Mouse (Mus musculus) natural killer cell, adult 2 months (primary cell): ENCODE results near the gene Plin3.

ENCODE experiments used
- DNase-seq, 2 experiments: peaks; one replicate each; pipeline ENCODE4 v3.0.0; 2022; ENCODE audit warnings: low spot score in 2 of 2

Gene Plin3

GRCm38 (mm10) chr17:56292531-56293222, at the start of gene Plin3:
TSS of gene Plin3 (minus strand) at chr17:56292873.
- no peak for DNase-seq

- DNase-seq = no peak
Measured at GRCm38 (mm10) chr17:56340717-56341116, 48.0 kb upstream of the Plin3 start.

- DNase-seq = peak; percentile 30 to 72
Measured at GRCm38 (mm10) chr17:56338909-56339308, 46.2 kb upstream of the Plin3 start.

GRCm38 (mm10) chr17:56337791-56338190, 45.1 kb upstream of the Plin3 start:
- no peak for DNase-seq

GRCm38 (mm10) chr17:56337190-56337589, 44.5 kb upstream of the Plin3 start:
- peak; percentile 30 to 65 for DNase-seq

GRCm38 (mm10) chr17:56332987-56333386, 40.3 kb upstream of the Plin3 start:
- DNase-seq = no peak

- no peak for DNase-seq
Measured at GRCm38 (mm10) chr17:56331256-56331655, 38.6 kb upstream of the Plin3 start.

GRCm38 (mm10) chr17:56330345-56330744, 37.7 kb upstream of the Plin3 start:
- DNase-seq = peak in 1 of 2 experiments; percentile 18

GRCm38 (mm10) chr17:56329267-56329666, 36.6 kb upstream of the Plin3 start:
- no peak for DNase-seq

- no peak for DNase-seq
Measured at GRCm38 (mm10) chr17:56326153-56327147, 33.8 kb upstream of the Plin3 start.

- DNase-seq = peak; percentile 99
Measured at GRCm38 (mm10) chr17:56325450-56326152, 32.9 kb upstream of the Plin3 start, which contains the start of gene Kdm4b. TSS of gene Kdm4b (plus strand) at chr17:56326062.

GRCm38 (mm10) chr17:56324419-56324818, 31.7 kb upstream of the Plin3 start:
- DNase-seq = no peak

- no peak for DNase-seq
Measured at GRCm38 (mm10) chr17:56309191-56309945, 16.7 kb upstream of the Plin3 start.

GRCm38 (mm10) chr17:56308088-56308487, 15.4 kb upstream of the Plin3 start:
- DNase-seq = no peak

- no peak for DNase-seq
Measured at GRCm38 (mm10) chr17:56305826-56306225, 13.2 kb upstream of the Plin3 start.

- no peak for DNase-seq
Measured at GRCm38 (mm10) chr17:56305156-56305555, 12.5 kb upstream of the Plin3 start.

GRCm38 (mm10) chr17:56304718-56305117, 12.0 kb upstream of the Plin3 start:
- DNase-seq = no peak

GRCm38 (mm10) chr17:56303847-56304586, 11.3 kb upstream of the Plin3 start:
- DNase-seq = peak; percentile 96

- peak; percentile 44 to 58 for DNase-seq
Measured at GRCm38 (mm10) chr17:56303160-56303846, 10.6 kb upstream of the Plin3 start, which contains the start of gene Uhrf1. TSS of gene Uhrf1 (plus strand) at chr17:56303321.
